Comparison of ENCODE assay signal across 24 mouse cellular contexts in genomic region chr14:12404724-12405123, GRCm38 (mm10). TPM values are rescaled to one million over a fixed set of nuclear protein-coding genes. Genes with fewer than 3 reads are reported as not detected.
DNase-seq lines count a peak whose midpoint lies in the region; ATAC-seq lines count a peak whose summit lies in the region.
"Had no signal": no experiment of that assay in that cellular context is flagged by ENCODE, and none has a peak within 500 bp of the region (broad histone marks: within the 10 kb centered on the region; RNA-seq: fewer than 3 reads in every experiment).

No protein-coding gene starts in this region.

- H3K27ac ChIP-seq in forebrain, embryonic 14.5 days (ENCODE audit: low read depth, low read length): no peak overlapping the region
- H3K27ac ChIP-seq in forebrain, embryonic 11.5 days (ENCODE audit: low read depth, low read length): no peak overlapping the region
- no peak overlapping the region for H3K27ac ChIP-seq in limb, embryonic 13.5 days
- H3K27ac ChIP-seq in limb, embryonic 10.5 days: no peak overlapping the region
- no peak overlapping the region for H3K27ac ChIP-seq in forebrain, embryonic 16.5 days (ENCODE audit: low read length)
- H3K27ac ChIP-seq: embryonic facial prominence, embryonic 12.5 days; gastrocnemius, adult 2 months; heart, embryonic 15.5 days; hindbrain, embryonic 15.5 days had no signal

- H3K36me3 ChIP-seq in forebrain, embryonic 14.5 days (ENCODE audit: control insufficient read depth, insufficient read depth, low read length): no peaks in the 10 kb centered on the region
- H3K36me3 ChIP-seq in forebrain, embryonic 11.5 days (ENCODE audit: control insufficient read depth, insufficient read depth, low read length): no peaks in the 10 kb centered on the region
- no peaks in the 10 kb centered on the region for H3K36me3 ChIP-seq in limb, embryonic 13.5 days
- H3K36me3 ChIP-seq in limb, embryonic 10.5 days: no peaks in the 10 kb centered on the region
- no peaks in the 10 kb centered on the region for H3K36me3 ChIP-seq in forebrain, embryonic 16.5 days (ENCODE audit: control insufficient read depth, insufficient read depth)
- H3K36me3 ChIP-seq: embryonic facial prominence, embryonic 12.5 days; heart, embryonic 12.5 days; heart, embryonic 15.5 days had no signal

- no peaks in the 10 kb centered on the region for H3K9me3 ChIP-seq in forebrain, embryonic 14.5 days (replicated peaks; ENCODE audit: control insufficient read depth, low read length)
- H3K9me3 ChIP-seq in forebrain, embryonic 11.5 days (ENCODE audit: control insufficient read depth, low read length): no peaks in the 10 kb centered on the region
- no peaks in the 10 kb centered on the region for H3K9me3 ChIP-seq in limb, embryonic 13.5 days
- H3K9me3 ChIP-seq in limb, embryonic 10.5 days (replicated peaks): no peaks in the 10 kb centered on the region
- H3K9me3 ChIP-seq in forebrain, embryonic 16.5 days (ENCODE audit: control insufficient read depth, low read length): no peaks in the 10 kb centered on the region
- H3K9me3 ChIP-seq: embryonic facial prominence, embryonic 12.5 days; heart, embryonic 12.5 days; heart, embryonic 15.5 days; hindbrain, embryonic 15.5 days had no signal

- 39% methylated on average over 3 of the region's 3 CpGs for WGBS in forebrain, embryonic 14.5 days
- 87% methylated on average over 3 of the region's 3 CpGs for WGBS in forebrain, embryonic 11.5 days
- WGBS in limb, embryonic 13.5 days: 42% methylated on average over 3 of the region's 3 CpGs
- 88% methylated on average over 3 of the region's 3 CpGs for WGBS in limb, embryonic 10.5 days
- 33% methylated on average over 3 of the region's 3 CpGs for WGBS in forebrain, embryonic 16.5 days

- no peak overlapping the region for H3K4me2 ChIP-seq in forebrain, embryonic 14.5 days (ENCODE audit: low read length)
- no peak overlapping the region for H3K4me2 ChIP-seq in forebrain, embryonic 11.5 days (ENCODE audit: low read depth, low read length, severe bottlenecking)
- H3K4me2 ChIP-seq in limb, embryonic 13.5 days (replicated peaks): no peak overlapping the region
- H3K4me2 ChIP-seq in forebrain, embryonic 16.5 days (ENCODE audit: low read length): no peak overlapping the region
- H3K4me2 ChIP-seq: embryonic facial prominence, embryonic 12.5 days; heart, embryonic 12.5 days; heart, embryonic 15.5 days; hindbrain, embryonic 15.5 days had no signal

- ATAC-seq in forebrain, embryonic 14.5 days: peak; percentile 83
- ATAC-seq in forebrain, embryonic 11.5 days (replicated peaks; ENCODE audit: low FRiP score): no peak
- peak; percentile 36; the same call in 1 of the 2 replicates for ATAC-seq in limb, embryonic 13.5 days (ENCODE audit: low FRiP score, low read depth)
- ATAC-seq in forebrain, embryonic 16.5 days: peak; percentile 78
- ATAC-seq: CD4-positive, CD25-positive, alpha-beta regulatory T cell, adult 4 months; intestine, postnatal 0 days had no signal

- no peak overlapping the region for H3K9ac ChIP-seq in forebrain, embryonic 14.5 days (ENCODE audit: low read length)
- no peak overlapping the region for H3K9ac ChIP-seq in forebrain, embryonic 11.5 days (ENCODE audit: low read length)
- no peak overlapping the region for H3K9ac ChIP-seq in limb, embryonic 13.5 days
- H3K9ac ChIP-seq in forebrain, embryonic 16.5 days (replicated peaks; ENCODE audit: low read depth, low read length): no peak overlapping the region
- H3K9ac ChIP-seq: embryonic facial prominence, embryonic 12.5 days; heart, embryonic 12.5 days; heart, embryonic 15.5 days; hindbrain, embryonic 15.5 days had no signal

- DNase-seq in forebrain, embryonic 14.5 days (ENCODE audit: low spot score): peak; percentile 70
- no peak for DNase-seq in forebrain, embryonic 11.5 days (ENCODE audit: low spot score)
- DNase-seq in limb, embryonic 10.5 days (ENCODE audit: low spot score): no peak
- DNase-seq in right cerebral cortex, adult 2 months (ENCODE audit: low spot score in 2 of 2): no peak
- DNase-seq: adrenal gland, adult 2 months; adrenal gland, postnatal 14 days; gastrocnemius, adult 2 months; gastrocnemius, postnatal 14 days; heart, adult 18-20 months; heart, postnatal 14 days; heart, postnatal 4 days; kidney, adult 8-10 months had no signal

- no peaks in the 10 kb centered on the region; the same call in 1 of the 2 replicates for H3K27me3 ChIP-seq in forebrain, embryonic 14.5 days (replicated peaks; ENCODE audit: control insufficient read depth, insufficient read depth, low read length)
- H3K27me3 ChIP-seq in forebrain, embryonic 11.5 days (ENCODE audit: control insufficient read depth, insufficient read depth, low read length): peaks cover 4% of the 10 kb centered on the region; the same call in 1 of the 2 replicates
- H3K27me3 ChIP-seq in limb, embryonic 13.5 days: no peaks in the 10 kb centered on the region
- no peaks in the 10 kb centered on the region for H3K27me3 ChIP-seq in limb, embryonic 10.5 days (ENCODE audit: low read depth, poor library complexity, severe bottlenecking)
- 0 out of 2 replicates have a peak, but pooled peaks cover 3% of the 10 kb centered on the region for H3K27me3 ChIP-seq in forebrain, embryonic 16.5 days (replicated peaks; ENCODE audit: control insufficient read depth, insufficient read depth, low read length)
- H3K27me3 ChIP-seq: embryonic facial prominence, embryonic 12.5 days; heart, embryonic 12.5 days; heart, embryonic 15.5 days had no signal

- H3K4me1 ChIP-seq in forebrain, embryonic 14.5 days (ENCODE audit: control insufficient read depth, insufficient read depth, low read length): 0 out of 2 replicates have a peak, but pooled peaks cover 3% of the 10 kb centered on the region
- no peaks in the 10 kb centered on the region for H3K4me1 ChIP-seq in forebrain, embryonic 11.5 days (replicated peaks; ENCODE audit: control insufficient read depth, insufficient read depth, low read length)
- H3K4me1 ChIP-seq in limb, embryonic 13.5 days: peaks cover 9% of the 10 kb centered on the region; the same call in 1 of the 2 replicates
- H3K4me1 ChIP-seq in limb, embryonic 10.5 days: no peaks in the 10 kb centered on the region
- H3K4me1 ChIP-seq in forebrain, embryonic 16.5 days (replicated peaks; ENCODE audit: control insufficient read depth, insufficient read depth, low read length): 0 out of 2 replicates have a peak, but pooled peaks cover 2% of the 10 kb centered on the region
- H3K4me1 ChIP-seq: embryonic facial prominence, embryonic 12.5 days; heart, embryonic 12.5 days; heart, embryonic 15.5 days; hindbrain, embryonic 15.5 days had no signal

- no peak overlapping the region for H3K4me3 ChIP-seq in forebrain, embryonic 14.5 days (ENCODE audit: low read depth, low read length)
- H3K4me3 ChIP-seq in forebrain, embryonic 11.5 days (ENCODE audit: low read depth, low read length): no peak overlapping the region
- no peak overlapping the region for H3K4me3 ChIP-seq in limb, embryonic 13.5 days
- H3K4me3 ChIP-seq in limb, embryonic 10.5 days: no peak overlapping the region
- no peak overlapping the region for H3K4me3 ChIP-seq in forebrain, embryonic 16.5 days (replicated peaks; ENCODE audit: low read length)
- H3K4me3 ChIP-seq: embryonic facial prominence, embryonic 12.5 days; erythroblast, embryonic 14.5 days; gastrocnemius, adult 2 months; heart, embryonic 12.5 days; heart, embryonic 15.5 days; hindbrain, embryonic 15.5 days had no signal

RNA-seq across cellular contexts. Expression of gene Fezf2, which starts 56.7 kb away (rescaled TPM):
- 69.6 and 81.3 TPM in 2 replicates for polyA plus RNA-seq in forebrain, embryonic 14.5 days (2014; fragmentation: Nextera tagmentation; extraction: Ambion mirVana)
- polyA plus RNA-seq in forebrain, embryonic 11.5 days (2014; fragmentation: Nextera tagmentation; extraction: Ambion mirVana): 47.5 and 51.5 TPM in 2 replicates
- polyA plus RNA-seq in limb, embryonic 13.5 days (2015; fragmentation: Nextera tagmentation; extraction: Ambion mirVana): 0.14 and 0.31 TPM in 2 replicates
- polyA plus RNA-seq in limb, embryonic 10.5 days (2016; fragmentation: Nextera tagmentation; extraction: Ambion mirVana): not detected in 2 replicates
- 85.1 and 93.0 TPM in 2 replicates for polyA plus RNA-seq in forebrain, embryonic 16.5 days (2015; fragmentation: Nextera tagmentation; extraction: Ambion mirVana)
- polyA plus RNA-seq: adrenal gland, adult 2 months; C2C12; CD4-positive, CD25-positive, alpha-beta regulatory T cell, adult 4 months; erythroblast, embryonic 14.5 days; hindbrain, embryonic 11.5 days; intestine, embryonic 14.5 days; intestine, postnatal 0 days had no signal

Comparison
In these comparisons a context has a peak if more than half of its experiments do, and no peak if none do; other contexts are left out.
1. RNA of gene Fezf2, which starts 56.7 kb away (polyA plus RNA-seq): 85.1 to 93.0 TPM in forebrain, embryonic 16.5 days, 69.6 to 81.3 TPM in forebrain, embryonic 14.5 days and 47.5 to 51.5 TPM in forebrain, embryonic 11.5 days; 0.14 to 0.31 TPM in limb, embryonic 13.5 days and not detected in limb, embryonic 10.5 days; every median in the first group is over 10 times any median in the second.